Mouse (Mus musculus) embryonic facial prominence, embryonic 15.5 days (tissue): ENCODE measurements at regions not wholly inside any gene's neighbourhood (a gene's known extent, or its start where the extent isn't known, plus 50 kb on each side); places are given as distances from the start of the nearest gene placed in this dataset.

Experiments
- ATAC-seq: fragments of 200-750 bp; cut with Nextera tagmentation; 2 replicates; pipeline ENCODE4 v1.8.0; 2017; ENCODE audit warnings: low read depth, moderate TSS enrichment; ENCODE audit not compliant: insufficient number of reproducible peaks, low FRiP score, low TSS enrichment
- H3K27ac ChIP-seq: fragments of 300-500 bp; sonication (generic); replicated peaks from 2 replicates; pipeline ENCODE4 v1.5.1; 2015; ENCODE audit warnings: mild to moderate bottlenecking, inconsistent platforms
- H3K27me3 ChIP-seq: fragments of 300-500 bp; sonication (generic); 2 replicates; pipeline ENCODE4 v1.6.1; 2015; ENCODE audit warnings: inconsistent platforms
- H3K36me3 ChIP-seq: fragments of 300-500 bp; sonication (generic); 2 replicates; pipeline ENCODE4 v1.6.1; 2015; ENCODE audit warnings: mild to moderate bottlenecking, inconsistent platforms
- H3K4me1 ChIP-seq: fragments of 300-500 bp; sonication (generic); 2 replicates; pipeline ENCODE4 v1.6.1; 2015; ENCODE audit warnings: inconsistent platforms
- H3K4me2 ChIP-seq: fragments of 300-500 bp; sonication (generic); replicated peaks from 2 replicates; pipeline ENCODE4 v1.6.1; 2015; ENCODE audit warnings: mild to moderate bottlenecking, inconsistent platforms
- H3K4me3 ChIP-seq: fragments of 300-500 bp; sonication (generic); replicated peaks from 2 replicates; pipeline ENCODE4 v1.5.1; 2015; ENCODE audit warnings: mild to moderate bottlenecking, inconsistent platforms
- H3K9ac ChIP-seq: fragments of 300-500 bp; sonication (generic); 2 replicates; pipeline ENCODE4 v1.6.1; 2015; ENCODE audit warnings: inconsistent platforms
- H3K9me3 ChIP-seq: fragments of 300-500 bp; sonication (generic); replicated peaks from 2 replicates; pipeline ENCODE4 v1.6.1; 2016; ENCODE audit warnings: inconsistent platforms
- WGBS: fragments of 180-500 bp; shearing (Covaris S2); methylation state at CpG from one replicate; pipeline ENCODE4 v1.1.7; 2015; 5-methylcytosine and 5-hydroxymethylcytosine counted together

- Histone ChIP-seq H3K27ac (no peak overlapping the region), H3K9ac (no peak overlapping the region), H3K36me3 (no peaks in the 10 kb centered on the region), H3K4me3 (no peak overlapping the region), H3K9me3 (no peaks in the 10 kb centered on the region), H3K27me3 (no peaks in the 10 kb centered on the region), H3K4me2 (no peak overlapping the region), H3K4me1 (no peaks in the 10 kb centered on the region)
- WGBS, result 85% methylated on average over 5 of the region's 5 CpGs
- ATAC-seq, result no peak
Observed at GRCm38 (mm10) chr7:145071996-145072790, 132.5 kb upstream of the Ccnd1 start.

- H3K4me1 ChIP-seq, result no peaks in the 10 kb centered on the region
- no peaks in the 10 kb centered on the region for H3K36me3 ChIP-seq
- no peak for ATAC-seq
- no peak overlapping the region for H3K27ac ChIP-seq
- H3K27me3 ChIP-seq, result no peaks in the 10 kb centered on the region
- H3K4me2 ChIP-seq, result no peak overlapping the region
- H3K9me3 ChIP-seq, result no peaks in the 10 kb centered on the region
- H3K4me3 ChIP-seq, result no peak overlapping the region
- no peak overlapping the region for H3K9ac ChIP-seq
- 56% methylated on average over 2 of the region's 2 CpGs for WGBS
Observed at GRCm38 (mm10) chr7:145071533-145071932, 131.8 kb upstream of the Ccnd1 start.

GRCm38 (mm10) chr7:145067366-145067765, 127.6 kb upstream of the Ccnd1 start:
- Histone ChIP-seq H3K4me1 (no peaks in the 10 kb centered on the region), H3K9ac (no peak overlapping the region), H3K9me3 (no peaks in the 10 kb centered on the region), H3K4me2 (no peak overlapping the region), H3K27me3 (no peaks in the 10 kb centered on the region), H3K27ac (no peak overlapping the region), H3K36me3 (no peaks in the 10 kb centered on the region), H3K4me3 (no peak overlapping the region)
- no peak for ATAC-seq
- 45% methylated on average over 3 of the region's 3 CpGs for whole genome bisulfite sequencing

- 25% methylated on average over 7 of the region's 7 CpGs for WGBS
Observed at GRCm38 (mm10) chr7:145056320-145056719, 116.6 kb upstream of the Ccnd1 start.

GRCm38 (mm10) chr7:145051616-145052015, 111.9 kb upstream of the Ccnd1 start:
- Histone ChIP-seq H3K9me3 (no peaks in the 10 kb centered on the region), H3K36me3 (no peaks in the 10 kb centered on the region), H3K27me3 (no peaks in the 10 kb centered on the region), H3K4me2 (no peak overlapping the region), H3K4me3 (no peak overlapping the region), H3K4me1 (peaks cover 20% of the 10 kb centered on the region), H3K27ac (no peak overlapping the region), H3K9ac (no peak overlapping the region)
- ATAC-seq, result no peak

More at GRCm38 (mm10) chr7:145056320-145056719, 116.6 kb upstream of the Ccnd1 start:
- Histone ChIP-seq H3K27ac (peak overlapping the region; percentile 71), H3K4me2 (no peak overlapping the region), H3K9ac (no peak overlapping the region), H3K9me3 (no peaks in the 10 kb centered on the region), H3K36me3 (no peaks in the 10 kb centered on the region), H3K27me3 (no peaks in the 10 kb centered on the region), H3K4me3 (no peak overlapping the region), H3K4me1 (peaks cover 18% of the 10 kb centered on the region)
- peak; percentile 86 for ATAC-seq

- WGBS, result 79% methylated on average over 3 of the region's 3 CpGs
- peaks cover 11% of the 10 kb centered on the region for H3K4me1 ChIP-seq
- H3K9ac ChIP-seq, result no peak overlapping the region
- H3K27me3 ChIP-seq, result no peaks in the 10 kb centered on the region
- H3K27ac ChIP-seq, result no peak overlapping the region
- ATAC-seq, result no peak
- H3K9me3 ChIP-seq, result no peaks in the 10 kb centered on the region
- no peak overlapping the region for H3K4me2 ChIP-seq
- no peaks in the 10 kb centered on the region for H3K36me3 ChIP-seq
- no peak overlapping the region for H3K4me3 ChIP-seq
Observed at GRCm38 (mm10) chr7:145050729-145051128, 111.0 kb upstream of the Ccnd1 start.

- peaks cover 10% of the 10 kb centered on the region for H3K4me1 ChIP-seq
- no peak overlapping the region for H3K9ac ChIP-seq
- no peaks in the 10 kb centered on the region for H3K9me3 ChIP-seq
- H3K4me2 ChIP-seq, result no peak overlapping the region
- H3K27ac ChIP-seq, result no peak overlapping the region
- H3K4me3 ChIP-seq, result no peak overlapping the region
- no peaks in the 10 kb centered on the region for H3K27me3 ChIP-seq
- no peaks in the 10 kb centered on the region for H3K36me3 ChIP-seq
- WGBS, result 77% methylated on average over 5 of the region's 5 CpGs
- ATAC-seq, result no peak
Observed at GRCm38 (mm10) chr7:145048481-145048877, 108.8 kb upstream of the Ccnd1 start.

GRCm38 (mm10) chr7:145047771-145048480, 108.2 kb upstream of the Ccnd1 start:
- no peak for ATAC-seq
- H3K4me3 ChIP-seq, result no peak overlapping the region
- H3K36me3 ChIP-seq, result no peaks in the 10 kb centered on the region
- H3K9me3 ChIP-seq, result no peaks in the 10 kb centered on the region
- no peak overlapping the region for H3K4me2 ChIP-seq
- no peak overlapping the region for H3K9ac ChIP-seq
- no peaks in the 10 kb centered on the region for H3K27me3 ChIP-seq
- 44% methylated on average over 7 of the region's 7 CpGs for WGBS
- H3K27ac ChIP-seq, result no peak overlapping the region
- peaks cover 10% of the 10 kb centered on the region for H3K4me1 ChIP-seq

- Histone ChIP-seq H3K36me3 (no peaks in the 10 kb centered on the region), H3K4me2 (no peak overlapping the region), H3K9me3 (no peaks in the 10 kb centered on the region), H3K4me1 (peaks cover 10% of the 10 kb centered on the region), H3K27me3 (no peaks in the 10 kb centered on the region), H3K9ac (no peak overlapping the region), H3K27ac (no peak overlapping the region), H3K4me3 (no peak overlapping the region)
- WGBS, result 61% methylated on average over 1 of the region's 1 CpGs
- no peak for ATAC-seq
Observed at GRCm38 (mm10) chr7:145045230-145045629, 105.5 kb upstream of the Ccnd1 start.

GRCm38 (mm10) chr7:145043455-145044149, 103.9 kb upstream of the Ccnd1 start:
- H3K4me3 ChIP-seq, result no peak overlapping the region
- H3K27ac ChIP-seq, result no peak overlapping the region
- no peaks in the 10 kb centered on the region for H3K36me3 ChIP-seq
- ATAC-seq, result no peak
- WGBS, result 46% methylated on average over 7 of the region's 7 CpGs
- no peak overlapping the region for H3K9ac ChIP-seq
- H3K4me2 ChIP-seq, result no peak overlapping the region
- H3K9me3 ChIP-seq, result no peaks in the 10 kb centered on the region
- peaks cover 10% of the 10 kb centered on the region for H3K4me1 ChIP-seq
- H3K27me3 ChIP-seq, result no peaks in the 10 kb centered on the region

- 78% methylated on average over 8 of the region's 8 CpGs for WGBS
- H3K9ac ChIP-seq, result no peak overlapping the region
- ATAC-seq, result no peak
- no peaks in the 10 kb centered on the region for H3K27me3 ChIP-seq
- H3K4me2 ChIP-seq, result no peak overlapping the region
- no peaks in the 10 kb centered on the region for H3K9me3 ChIP-seq
- H3K27ac ChIP-seq, result no peak overlapping the region
- H3K4me1 ChIP-seq, result no peaks in the 10 kb centered on the region
- H3K4me3 ChIP-seq, result no peak overlapping the region
- H3K36me3 ChIP-seq, result no peaks in the 10 kb centered on the region
Observed at GRCm38 (mm10) chr7:145040871-145041270, 101.1 kb upstream of the Ccnd1 start.
